ENCODE assay signal across 9 mouse cellular contexts in genomic region chr7:4811842-4812302, GRCm38 (mm10). TPM values are rescaled to one million over a fixed set of nuclear protein-coding genes. Genes with fewer than 3 reads are reported as not detected.
DNase-seq lines count a peak whose midpoint lies in the region; ATAC-seq and TF ChIP-seq lines count a peak whose summit lies in the region.
"Had no signal": no experiment of that assay in that cellular context is flagged by ENCODE, and none has a peak within 500 bp of the region (broad histone marks: within the 10 kb centered on the region; RNA-seq: fewer than 3 reads in every experiment).

No protein-coding gene starts in this region.

- H3K9ac ChIP-seq in intestine, embryonic 14.5 days (ENCODE audit: low read length) = peak overlapping the region; percentile 98
- peak overlapping the region; percentile 98 for H3K9ac ChIP-seq in midbrain, embryonic 12.5 days (replicated peaks)

- under 1% methylated on average over 33 of the region's 36 CpGs for WGBS in intestine, embryonic 14.5 days
- under 1% methylated on average over 30 of the region's 36 CpGs for WGBS in midbrain, embryonic 12.5 days

- H3K36me3 ChIP-seq in intestine, embryonic 14.5 days (ENCODE audit: control insufficient read depth, insufficient read depth, low read length) = peaks cover 37% of the 10 kb centered on the region
- H3K36me3 ChIP-seq in midbrain, embryonic 12.5 days = peaks cover 34% of the 10 kb centered on the region

- peak; percentile 26 for ATAC-seq in intestine, embryonic 14.5 days (replicated peaks; ENCODE audit: low FRiP score, low TSS enrichment, low read depth)
- no peak for ATAC-seq in midbrain, embryonic 12.5 days (ENCODE audit: low FRiP score, low read depth)

- no peaks in the 10 kb centered on the region for H3K27me3 ChIP-seq in intestine, embryonic 14.5 days (replicated peaks; ENCODE audit: control insufficient read depth, insufficient read depth, low read length)
- H3K27me3 ChIP-seq in midbrain, embryonic 12.5 days = no peaks in the 10 kb centered on the region

- peak overlapping the region; percentile 96 for H3K4me3 ChIP-seq in left cerebral cortex, adult 2 months
- H3K4me3 ChIP-seq in brown adipose tissue, adult 24 weeks (ENCODE audit: insufficient read depth, low read depth, low read length) = peak overlapping the region; percentile 76
- H3K4me3 ChIP-seq in intestine, embryonic 14.5 days (ENCODE audit: low read depth, low read length) = peak overlapping the region; percentile 95
- peak overlapping the region; percentile 97 for H3K4me3 ChIP-seq in midbrain, embryonic 12.5 days

- TF ChIP-seq CTCF in left cerebral cortex, adult 2 months (IDR thresholded peaks at IDR 0.05) = no peak

- DNase-seq in adrenal gland, postnatal 25 days = peak; percentile 29
- DNase-seq in adrenal gland, adult 2 months = no peak
- peak in 1 of 2 experiments; percentile 47 for DNase-seq in left cerebral cortex, adult 2 months (ENCODE audit: extremely low spot score in 1 of 2, low spot score in 2 of 2)
- no peak for DNase-seq in left cerebral cortex, postnatal 25 days (ENCODE audit: low spot score in 2 of 2)
- DNase-seq in intestine, embryonic 14.5 days (ENCODE audit: low spot score) = peak; percentile 81
- peak; percentile 58 for DNase-seq in yolk sac, embryonic 10.5 days (ENCODE audit: low spot score)

- 0 out of 2 replicates have a peak, but pooled peaks cover 3% of the 10 kb centered on the region for H3K4me1 ChIP-seq in brown adipose tissue, adult 24 weeks (ENCODE audit: control insufficient read depth, insufficient read depth, insufficient read length, low read length)
- H3K4me1 ChIP-seq in intestine, embryonic 14.5 days (replicated peaks; ENCODE audit: control insufficient read depth, insufficient read depth, low read length) = peaks cover 21% of the 10 kb centered on the region
- peaks cover 27% of the 10 kb centered on the region for H3K4me1 ChIP-seq in midbrain, embryonic 12.5 days

- peak overlapping the region; percentile 98 for H3K27ac ChIP-seq in left cerebral cortex, adult 2 months
- H3K27ac ChIP-seq in brown adipose tissue, adult 24 weeks (replicated peaks; ENCODE audit: low read depth, low read length) = peak overlapping the region; percentile 60
- peak overlapping the region; percentile 98 for H3K27ac ChIP-seq in intestine, embryonic 14.5 days (ENCODE audit: low read depth)
- peak overlapping the region; percentile 96 for H3K27ac ChIP-seq in midbrain, embryonic 12.5 days (replicated peaks)

- H3K9me3 ChIP-seq in intestine, embryonic 14.5 days (ENCODE audit: control insufficient read depth, low read length) = no peaks in the 10 kb centered on the region
- H3K9me3 ChIP-seq in midbrain, embryonic 12.5 days = no peaks in the 10 kb centered on the region

- H3K4me2 ChIP-seq in intestine, embryonic 14.5 days (ENCODE audit: low read length) = peak overlapping the region; percentile 82
- peak overlapping the region; percentile 81 for H3K4me2 ChIP-seq in midbrain, embryonic 12.5 days (replicated peaks)

- intact Hi-C loops in left cerebral cortex, adult 2 months (cut with DNase I) = loop anchor here (5.0 kb wide), 1 partner anchor 105 kb away; the partner anchor contains the start of gene Zfp628
- intact Hi-C loops in left cerebral cortex, postnatal 25 days (cut with DNase I) = loop anchor here (1.0 to 5.0 kb wide), 3 partner anchors 110 to 265 kb away; partner anchors contain the start of genes Nat14 and Syt5

RNA-seq across cellular contexts. Expression of gene Ube2s, which starts 0.5 kb away (rescaled TPM):
- 114 and 127 TPM in 2 replicates for total RNA-seq in adrenal gland, postnatal 25 days (2021)
- 100 to 1,000 TPM in 1 of 2 experiments, 10 to 100 TPM in 1; 98.1 to 140 TPM for total RNA-seq in adrenal gland, adult 2 months (2021)
- polyA plus RNA-seq in adrenal gland, adult 2 months (2012; rRNA removed) = 148 and 156 TPM in 2 replicates
- 100 to 1,000 TPM; 104 to 117 TPM for total RNA-seq in left cerebral cortex, adult 2 months (2021)
- total RNA-seq in left cerebral cortex, postnatal 25 days (2021) = 100 to 1,000 TPM; 108 to 110 TPM
- 64.5 and 67.8 TPM in 2 replicates for polyA plus RNA-seq in brown adipose tissue, adult 24 weeks (2012; ENCODE audit: insufficient read depth, insufficient read length, missing spikeins)
- 354 and 371 TPM in 2 replicates for polyA plus RNA-seq in intestine, embryonic 14.5 days (2014; fragmentation: Nextera tagmentation; extraction: Ambion mirVana)
- polyA plus RNA-seq in midbrain, embryonic 12.5 days (2016; fragmentation: Nextera tagmentation; extraction: Ambion mirVana) = 384 TPM in 2 replicates

RNA-seq across cellular contexts. Expression of gene Rpl28, which starts 19.2 kb away (rescaled TPM):
- 922 and 1,210 TPM in 2 replicates for total RNA-seq in adrenal gland, postnatal 25 days (2021)
- total RNA-seq in adrenal gland, adult 2 months (2021) = 1,000 to 10,000 TPM in 1 of 2 experiments, 100 to 1,000 TPM in 1; 958 to 1,234 TPM
- 237 and 255 TPM in 2 replicates for polyA plus RNA-seq in adrenal gland, adult 2 months (2012; rRNA removed)
- total RNA-seq in left cerebral cortex, adult 2 months (2021) = 100 to 1,000 TPM; 421 to 437 TPM
- total RNA-seq in left cerebral cortex, postnatal 25 days (2021) = 100 to 1,000 TPM; 428 to 431 TPM
- 347 and 411 TPM in 2 replicates for polyA plus RNA-seq in brown adipose tissue, adult 24 weeks (2012; ENCODE audit: insufficient read depth, insufficient read length, missing spikeins)
- polyA plus RNA-seq in intestine, embryonic 14.5 days (2014; fragmentation: Nextera tagmentation; extraction: Ambion mirVana) = 293 and 321 TPM in 2 replicates
- polyA plus RNA-seq in midbrain, embryonic 12.5 days (2016; fragmentation: Nextera tagmentation; extraction: Ambion mirVana) = 300 and 313 TPM in 2 replicates

RNA-seq across cellular contexts. Expression of gene Tmem238, which starts 22.4 kb away (rescaled TPM):
- 13.4 and 16.4 TPM in 2 replicates for total RNA-seq in adrenal gland, postnatal 25 days (2021)
- 10 to 100 TPM; 10.2 to 10.8 TPM for total RNA-seq in adrenal gland, adult 2 months (2021)
- polyA plus RNA-seq in adrenal gland, adult 2 months (2012; rRNA removed) = 144 and 180 TPM in 2 replicates
- total RNA-seq in left cerebral cortex, adult 2 months (2021) = 1 to 10 TPM; 2.5 to 4.0 TPM
- total RNA-seq in left cerebral cortex, postnatal 25 days (2021) = 1 to 10 TPM; 2.3 to 3.0 TPM
- polyA plus RNA-seq in brown adipose tissue, adult 24 weeks (2012; ENCODE audit: insufficient read depth, insufficient read length, missing spikeins) = 17.0 and 23.3 TPM in 2 replicates
- polyA plus RNA-seq in intestine, embryonic 14.5 days (2014; fragmentation: Nextera tagmentation; extraction: Ambion mirVana) = 14.5 and 24.3 TPM in 2 replicates
- polyA plus RNA-seq in midbrain, embryonic 12.5 days (2016; fragmentation: Nextera tagmentation; extraction: Ambion mirVana) = 2.5 TPM in 2 replicates

RNA-seq across cellular contexts. Expression of gene Tmem190, which starts 29.1 kb away (rescaled TPM):
- total RNA-seq in adrenal gland, postnatal 25 days (2021) = not detected in 2 replicates
- total RNA-seq in adrenal gland, adult 2 months (2021) = not detected
- polyA plus RNA-seq in adrenal gland, adult 2 months (2012; rRNA removed) = not detected in 2 replicates
- total RNA-seq in left cerebral cortex, adult 2 months (2021) = not detected
- not detected for total RNA-seq in left cerebral cortex, postnatal 25 days (2021)
- polyA plus RNA-seq in brown adipose tissue, adult 24 weeks (2012; ENCODE audit: insufficient read depth, insufficient read length, missing spikeins) = not detected in 2 replicates
- polyA plus RNA-seq in intestine, embryonic 14.5 days (2014; fragmentation: Nextera tagmentation; extraction: Ambion mirVana) = 0.52 TPM in 1 of 2 replicates, not detected in the other
- not detected in 2 replicates for polyA plus RNA-seq in midbrain, embryonic 12.5 days (2016; fragmentation: Nextera tagmentation; extraction: Ambion mirVana)
- total RNA-seq: gastrocnemius, postnatal 4 days had no signal

RNA-seq across cellular contexts. Expression of gene Il11, which starts 29.2 kb away (rescaled TPM):
- 0.15 TPM in 1 of 2 replicates, not detected in the other for total RNA-seq in adrenal gland, postnatal 25 days (2021)
- under 1 TPM in 1 of 2 experiments, not detected in 1; 0.48 TPM for total RNA-seq in adrenal gland, adult 2 months (2021)
- 0.54 and 0.71 TPM in 2 replicates for polyA plus RNA-seq in adrenal gland, adult 2 months (2012; rRNA removed)
- under 1 TPM; 0.36 to 0.58 TPM for total RNA-seq in left cerebral cortex, adult 2 months (2021)
- total RNA-seq in left cerebral cortex, postnatal 25 days (2021) = under 1 TPM; 0.69 to 0.83 TPM
- not detected in 2 replicates for polyA plus RNA-seq in brown adipose tissue, adult 24 weeks (2012; ENCODE audit: insufficient read depth, insufficient read length, missing spikeins)
- polyA plus RNA-seq in intestine, embryonic 14.5 days (2014; fragmentation: Nextera tagmentation; extraction: Ambion mirVana) = 0.28 TPM in 1 of 2 replicates, not detected in the other
- 0.36 and 0.38 TPM in 2 replicates for polyA plus RNA-seq in midbrain, embryonic 12.5 days (2016; fragmentation: Nextera tagmentation; extraction: Ambion mirVana)

Comparison
In these comparisons a context has a peak if more than half of its experiments do, and no peak if none do; other contexts are left out.
1. DNase-seq: peak in adrenal gland, postnatal 25 days (single experiment), intestine, embryonic 14.5 days (single experiment) and yolk sac, embryonic 10.5 days (single experiment); none in adrenal gland, adult 2 months (single experiment) and left cerebral cortex, postnatal 25 days (0 of 2).
2. Peak in every context shown above with its lines, with median percentiles within 50 percentile points of each other: H3K27ac ChIP-seq and H3K4me3 ChIP-seq.